Comparison of ENCODE assay signal across 16 mouse cellular contexts in genomic region chr17:30187154-30187553, GRCm38 (mm10).
DNase-seq lines count a peak whose midpoint lies in the region; ATAC-seq and TF ChIP-seq lines count a peak whose summit lies in the region.
"Had no signal": no experiment of that assay in that cellular context is flagged by ENCODE, and none has a peak within 500 bp of the region (broad histone marks: within the 10 kb centered on the region; RNA-seq: fewer than 3 reads in every experiment).

No protein-coding gene starts in this region.

- intact Hi-C loops in heart, postnatal 25 days (cut with DNase I), result loop anchor here (5.0 kb wide), 1 partner anchor 35 kb away; no protein-coding TSS in a partner anchor
- intact Hi-C loops in left cerebral cortex, adult 2 months (cut with DNase I), result loop anchor here (5.0 kb wide), 2 partner anchors 65 to 300 kb away; no protein-coding TSS in a partner anchor

- no peak for TF ChIP-seq CTCF in left cerebral cortex, adult 2 months (IDR thresholded peaks at IDR 0.05)
- TF ChIP-seq CTCF in midbrain, postnatal 0 days (IDR thresholded peaks at IDR 0.05), result no peak

- peaks cover 59% of the 10 kb centered on the region for H3K4me1 ChIP-seq in heart, embryonic 12.5 days (replicated peaks)
- H3K4me1 ChIP-seq in forebrain, embryonic 15.5 days, result peaks cover 57% of the 10 kb centered on the region
- peaks cover 12% of the 10 kb centered on the region for H3K4me1 ChIP-seq in midbrain, postnatal 0 days (ENCODE audit: insufficient read depth, low read length)

- H3K27ac ChIP-seq in heart, embryonic 12.5 days (ENCODE audit: poor library complexity, severe bottlenecking), result peak overlapping the region; percentile 89
- H3K27ac ChIP-seq in left cerebral cortex, adult 2 months, result peak overlapping the region; percentile 58; the same call in 1 of the 2 replicates
- peak overlapping the region; percentile 91 for H3K27ac ChIP-seq in forebrain, embryonic 15.5 days (replicated peaks)
- peak overlapping the region; percentile 65; the same call in 1 of the 2 replicates for H3K27ac ChIP-seq in midbrain, postnatal 0 days (ENCODE audit: low read depth, low read length)

- no peak for DNase-seq in heart, postnatal 25 days (ENCODE audit: low spot score)
- DNase-seq in left cerebral cortex, adult 2 months (ENCODE audit: extremely low spot score in 1 of 2, low spot score in 2 of 2), result no peak
- no peak for DNase-seq in left cerebral cortex, adult 11 months (ENCODE audit: low spot score)
- no peak for DNase-seq in midbrain, postnatal 0 days (ENCODE audit: low spot score)
- DNase-seq in natural killer cell, adult 2 months (ENCODE audit: low spot score in 2 of 2), result no peak
- DNase-seq: adrenal gland, postnatal 10 days; gastrocnemius, postnatal 25 days; heart, postnatal 4 days; kidney, adult 11 months; kidney, postnatal 36 days; lung, embryonic 14.5 days had no signal

- 86% methylated on average over 6 of the region's 6 CpGs for WGBS in heart, embryonic 12.5 days
- WGBS in forebrain, embryonic 15.5 days, result 85% methylated on average over 6 of the region's 6 CpGs
- 88% methylated on average over 6 of the region's 6 CpGs for WGBS in midbrain, postnatal 0 days

- no peak overlapping the region for H3K4me3 ChIP-seq in heart, embryonic 12.5 days
- no peak overlapping the region for H3K4me3 ChIP-seq in left cerebral cortex, adult 2 months
- no peak overlapping the region for H3K4me3 ChIP-seq in forebrain, embryonic 15.5 days
- no peak overlapping the region for H3K4me3 ChIP-seq in midbrain, postnatal 0 days (ENCODE audit: low read depth, low read length)
- H3K4me3 ChIP-seq: embryonic facial prominence, embryonic 13.5 days; limb, embryonic 15.5 days had no signal

- no peak overlapping the region for H3K4me2 ChIP-seq in heart, embryonic 12.5 days
- no peak overlapping the region for H3K4me2 ChIP-seq in forebrain, embryonic 15.5 days (replicated peaks)
- H3K4me2 ChIP-seq in midbrain, postnatal 0 days (ENCODE audit: low read depth, low read length, poor library complexity, severe bottlenecking), result no peak overlapping the region
- H3K4me2 ChIP-seq: embryonic facial prominence, embryonic 13.5 days; limb, embryonic 15.5 days; lung, embryonic 14.5 days had no signal

- H3K9me3 ChIP-seq in heart, embryonic 12.5 days (replicated peaks), result no peaks in the 10 kb centered on the region
- H3K9me3 ChIP-seq in forebrain, embryonic 15.5 days, result no peaks in the 10 kb centered on the region
- H3K9me3 ChIP-seq in midbrain, postnatal 0 days (ENCODE audit: low read length), result no peaks in the 10 kb centered on the region
- H3K9me3 ChIP-seq: embryonic facial prominence, embryonic 13.5 days; G1E; limb, embryonic 15.5 days had no signal

- no peak for ATAC-seq in heart, embryonic 12.5 days (ENCODE audit: insufficient number of reproducible peaks, low FRiP score)
- no peak for ATAC-seq in forebrain, embryonic 15.5 days (replicated peaks)
- ATAC-seq in midbrain, postnatal 0 days (ENCODE audit: low FRiP score), result no peak

- H3K9ac ChIP-seq in heart, embryonic 12.5 days, result peak overlapping the region; percentile 40; the same call in 1 of the 2 replicates
- no peak overlapping the region for H3K9ac ChIP-seq in forebrain, embryonic 15.5 days (replicated peaks)
- H3K9ac ChIP-seq in midbrain, postnatal 0 days (replicated peaks; ENCODE audit: low read length, poor library complexity, severe bottlenecking), result no peak overlapping the region
- H3K9ac ChIP-seq: limb, embryonic 15.5 days had no signal

- H3K27me3 ChIP-seq in heart, embryonic 12.5 days (replicated peaks), result no peaks in the 10 kb centered on the region
- H3K27me3 ChIP-seq in forebrain, embryonic 15.5 days, result no peaks in the 10 kb centered on the region
- no peaks in the 10 kb centered on the region for H3K27me3 ChIP-seq in midbrain, postnatal 0 days (ENCODE audit: insufficient read depth, low read length)
- H3K27me3 ChIP-seq: embryonic facial prominence, embryonic 13.5 days; limb, embryonic 15.5 days had no signal

- peaks cover 6% of the 10 kb centered on the region for H3K36me3 ChIP-seq in heart, embryonic 12.5 days
- no peaks in the 10 kb centered on the region for H3K36me3 ChIP-seq in forebrain, embryonic 15.5 days
- no peaks in the 10 kb centered on the region for H3K36me3 ChIP-seq in midbrain, postnatal 0 days (ENCODE audit: insufficient read depth, low read length)
